ENCODE assay signal across 12 mouse cellular contexts in the genomic region with DNA sequence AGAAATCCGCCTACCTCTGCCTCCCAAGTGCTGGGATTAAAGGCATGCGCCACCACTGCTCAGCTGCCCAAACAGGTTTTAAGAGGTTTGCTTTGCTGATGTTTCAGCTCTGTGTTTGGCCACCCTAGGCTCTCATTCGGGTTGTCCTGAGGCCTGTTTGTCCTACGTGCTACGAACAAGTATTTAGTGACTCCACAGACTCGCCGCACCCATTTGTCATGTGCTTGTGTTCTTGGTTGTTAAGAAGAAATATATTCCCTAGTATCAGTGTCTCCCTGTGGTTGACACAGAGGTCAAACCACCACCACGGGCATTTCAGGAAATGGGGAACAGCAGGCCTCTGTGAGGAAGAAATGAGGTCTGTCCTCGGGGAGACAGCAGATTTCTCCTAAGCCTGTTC. TPM values are rescaled to one million over a fixed set of nuclear protein-coding genes. Genes with fewer than 3 reads are reported as not detected.
A peak's percentile ranks its signal among the peaks of the same experiment; 100 is the strongest.
DNase-seq lines count a peak whose midpoint lies in the region; ATAC-seq and TF ChIP-seq lines count a peak whose summit lies in the region.
"Had no signal": no experiment of that assay in that cellular context is flagged by ENCODE, and none has a peak within 500 bp of the region (broad histone marks: within the 10 kb centered on the region; RNA-seq: fewer than 3 reads in every experiment).

No protein-coding gene starts in this region.

- peaks cover 14% of the 10 kb centered on the region for H3K4me1 ChIP-seq in lung, embryonic 14.5 days (ENCODE audit: insufficient read depth)
- no peaks in the 10 kb centered on the region for H3K4me1 ChIP-seq in lung, adult 2 months (ENCODE audit: control insufficient read depth, insufficient read depth, low read length)
- peaks cover 17% of the 10 kb centered on the region for H3K4me1 ChIP-seq in limb, embryonic 11.5 days (ENCODE audit: control insufficient read depth, insufficient read depth, low read length)
- H3K4me1 ChIP-seq in stomach, embryonic 16.5 days (ENCODE audit: control insufficient read depth, insufficient read depth, low read length), result peaks cover 12% of the 10 kb centered on the region
- H3K4me1 ChIP-seq in neural tube, embryonic 15.5 days, result no peaks in the 10 kb centered on the region
- H3K4me1 ChIP-seq: neural tube, embryonic 12.5 days had no signal

- no peak overlapping the region for H3K4me2 ChIP-seq in lung, embryonic 14.5 days
- no peak overlapping the region for H3K4me2 ChIP-seq in limb, embryonic 11.5 days (ENCODE audit: low read depth, severe bottlenecking)
- H3K4me2 ChIP-seq in stomach, embryonic 16.5 days (ENCODE audit: low read depth, low read length), result no peak overlapping the region
- no peak overlapping the region for H3K4me2 ChIP-seq in neural tube, embryonic 15.5 days
- H3K4me2 ChIP-seq: neural tube, embryonic 12.5 days had no signal

- DNase-seq in embryo, embryonic 10 days (ENCODE audit: low spot score), result peak; percentile 29
- no peak for DNase-seq in embryo, embryonic 10.5 days (ENCODE audit: low spot score)
- DNase-seq in lung, embryonic 14.5 days, result peak; percentile 21
- DNase-seq in lung, adult 2 months, result no peak
- DNase-seq in limb, embryonic 11.5 days (ENCODE audit: low spot score), result no peak
- DNase-seq in left cerebral cortex, postnatal 25 days (ENCODE audit: low spot score in 2 of 2), result no peak
- DNase-seq: adrenal gland, postnatal 10 days; cerebellum, adult 2 months; liver, postnatal 0 days had no signal

- no peaks in the 10 kb centered on the region for H3K36me3 ChIP-seq in lung, embryonic 14.5 days (ENCODE audit: insufficient read depth)
- no peaks in the 10 kb centered on the region for H3K36me3 ChIP-seq in limb, embryonic 11.5 days (ENCODE audit: control insufficient read depth, insufficient read depth, low read length)
- H3K36me3 ChIP-seq in stomach, embryonic 16.5 days (ENCODE audit: control insufficient read depth, insufficient read depth, low read length), result no peaks in the 10 kb centered on the region
- no peaks in the 10 kb centered on the region for H3K36me3 ChIP-seq in neural tube, embryonic 15.5 days
- H3K36me3 ChIP-seq: neural tube, embryonic 12.5 days had no signal

- ATAC-seq in lung, embryonic 14.5 days (ENCODE audit: insufficient read depth), result no peak
- ATAC-seq in limb, embryonic 11.5 days (ENCODE audit: insufficient number of reproducible peaks, low FRiP score, low TSS enrichment, low read depth), result no peak
- 0 out of 2 replicates have a peak, but pooled peaks have one; percentile 11 for ATAC-seq in stomach, embryonic 16.5 days (ENCODE audit: insufficient read depth, low FRiP score)
- ATAC-seq in neural tube, embryonic 15.5 days (ENCODE audit: low FRiP score), result no peak
- ATAC-seq: liver, postnatal 0 days had no signal

- no peak overlapping the region for H3K9ac ChIP-seq in lung, embryonic 14.5 days
- H3K9ac ChIP-seq in limb, embryonic 11.5 days (ENCODE audit: low read length), result no peak overlapping the region
- no peak overlapping the region for H3K9ac ChIP-seq in stomach, embryonic 16.5 days (ENCODE audit: low read length)
- no peak overlapping the region for H3K9ac ChIP-seq in neural tube, embryonic 15.5 days (replicated peaks)
- H3K9ac ChIP-seq: liver, postnatal 0 days; neural tube, embryonic 12.5 days had no signal

- no peaks in the 10 kb centered on the region for H3K27me3 ChIP-seq in lung, embryonic 14.5 days (ENCODE audit: insufficient read depth, low read length)
- H3K27me3 ChIP-seq in limb, embryonic 11.5 days (ENCODE audit: control insufficient read depth, insufficient read depth, low read length), result no peaks in the 10 kb centered on the region
- no peaks in the 10 kb centered on the region for H3K27me3 ChIP-seq in stomach, embryonic 16.5 days (ENCODE audit: control insufficient read depth, insufficient read depth, low read length)
- H3K27me3 ChIP-seq in neural tube, embryonic 15.5 days (replicated peaks), result no peaks in the 10 kb centered on the region
- H3K27me3 ChIP-seq: neural tube, embryonic 12.5 days had no signal

- H3K4me3 ChIP-seq in lung, embryonic 14.5 days (ENCODE audit: low read depth, low read length), result no peak overlapping the region
- no peak overlapping the region for H3K4me3 ChIP-seq in lung, adult 2 months (replicated peaks; ENCODE audit: extremely low read depth, low read depth, low read length)
- no peak overlapping the region for H3K4me3 ChIP-seq in limb, embryonic 11.5 days (ENCODE audit: low read depth, low read length)
- no peak overlapping the region for H3K4me3 ChIP-seq in stomach, embryonic 16.5 days (replicated peaks; ENCODE audit: low read length)
- no peak overlapping the region for H3K4me3 ChIP-seq in neural tube, embryonic 15.5 days (replicated peaks)
- H3K4me3 ChIP-seq: neural tube, embryonic 12.5 days had no signal

- intact Hi-C loops in left cerebral cortex, postnatal 25 days (cut with DNase I), result no loop called here

- WGBS in lung, embryonic 14.5 days, result 44% methylated on average over 9 of the region's 9 CpGs
- 63% methylated on average over 9 of the region's 9 CpGs for WGBS in lung, adult 2 months
- 40% methylated on average over 9 of the region's 9 CpGs for WGBS in limb, embryonic 11.5 days
- 55% methylated on average over 9 of the region's 9 CpGs for WGBS in stomach, embryonic 16.5 days
- WGBS in neural tube, embryonic 15.5 days, result 69% methylated on average over 9 of the region's 9 CpGs

- H3K9me3 ChIP-seq in lung, embryonic 14.5 days (ENCODE audit: low read depth, low read length), result no peaks in the 10 kb centered on the region
- H3K9me3 ChIP-seq in limb, embryonic 11.5 days (ENCODE audit: control insufficient read depth, low read length), result no peaks in the 10 kb centered on the region
- no peaks in the 10 kb centered on the region for H3K9me3 ChIP-seq in stomach, embryonic 16.5 days (replicated peaks; ENCODE audit: control insufficient read depth, low read length)
- no peaks in the 10 kb centered on the region for H3K9me3 ChIP-seq in neural tube, embryonic 15.5 days (replicated peaks)
- H3K9me3 ChIP-seq: neural tube, embryonic 12.5 days had no signal

- no peak for TF ChIP-seq CTCF in lung, embryonic 14.5 days (IDR thresholded peaks at IDR 0.05; ENCODE audit: low read depth)
- TF ChIP-seq CTCF in lung, adult 2 months (IDR thresholded peaks at IDR 0.05; ENCODE audit: insufficient read depth, low read length), result no peak

- H3K27ac ChIP-seq in lung, embryonic 14.5 days (ENCODE audit: low read depth), result peak overlapping the region; percentile 76; the same call in 1 of the 2 replicates
- H3K27ac ChIP-seq in limb, embryonic 11.5 days (replicated peaks; ENCODE audit: low read depth, low read length), result peak overlapping the region; percentile 60; the same call in 1 of the 2 replicates
- peak overlapping the region; percentile 57; the same call in 1 of the 2 replicates for H3K27ac ChIP-seq in stomach, embryonic 16.5 days (ENCODE audit: low read length)
- no peak overlapping the region for H3K27ac ChIP-seq in neural tube, embryonic 15.5 days (replicated peaks)
- H3K27ac ChIP-seq: neural tube, embryonic 12.5 days had no signal

- TF ChIP-seq POLR2A in lung, adult 2 months (IDR thresholded peaks at IDR 0.05; ENCODE audit: borderline replicate concordance, extremely low read depth, low read depth, low read length), result no peak

RNA-seq across cellular contexts. Expression of gene Emsy, which starts 14.8 kb away (rescaled TPM):
- polyA plus RNA-seq in lung, embryonic 14.5 days (2014; fragmentation: Nextera tagmentation; extraction: Ambion mirVana), result 45.5 and 47.4 TPM in 2 replicates
- polyA plus RNA-seq in lung, adult 2 months (2012; rRNA removed), result 18.9 and 20.2 TPM in 2 replicates
- polyA plus RNA-seq in limb, embryonic 11.5 days (2014; fragmentation: Nextera tagmentation; extraction: Ambion mirVana), result 64.3 and 72.9 TPM in 2 replicates
- polyA plus RNA-seq in stomach, embryonic 16.5 days (2015; fragmentation: Nextera tagmentation; extraction: Ambion mirVana), result 17.3 and 23.1 TPM in 2 replicates
- 10 to 100 TPM; 62.4 to 68.4 TPM for total RNA-seq in left cerebral cortex, postnatal 25 days (2021)
- polyA plus RNA-seq in neural tube, embryonic 15.5 days (2015; fragmentation: Nextera tagmentation; extraction: Ambion mirVana), result 25.1 and 31.3 TPM in 2 replicates

RNA-seq across cellular contexts. Expression of gene Thap12, which starts 31.5 kb away (rescaled TPM):
- polyA plus RNA-seq in lung, embryonic 14.5 days (2014; fragmentation: Nextera tagmentation; extraction: Ambion mirVana), result 81.3 and 81.9 TPM in 2 replicates
- 7.6 and 10.8 TPM in 2 replicates for polyA plus RNA-seq in lung, adult 2 months (2012; rRNA removed)
- polyA plus RNA-seq in limb, embryonic 11.5 days (2014; fragmentation: Nextera tagmentation; extraction: Ambion mirVana), result 78.3 and 87.2 TPM in 2 replicates
- 41.0 and 42.9 TPM in 2 replicates for polyA plus RNA-seq in stomach, embryonic 16.5 days (2015; fragmentation: Nextera tagmentation; extraction: Ambion mirVana)
- 10 to 100 TPM; 60.8 to 61.8 TPM for total RNA-seq in left cerebral cortex, postnatal 25 days (2021)
- polyA plus RNA-seq in neural tube, embryonic 15.5 days (2015; fragmentation: Nextera tagmentation; extraction: Ambion mirVana), result 43.1 and 45.3 TPM in 2 replicates

Comparison
In these comparisons a context has a peak if more than half of its experiments do, and no peak if none do; other contexts are left out.
1. DNase-seq: peak in embryo, embryonic 10 days (single experiment) and lung, embryonic 14.5 days (single experiment); none in embryo, embryonic 10.5 days (single experiment), lung, adult 2 months (single experiment), limb, embryonic 11.5 days (single experiment) and left cerebral cortex, postnatal 25 days (0 of 2).